Mouse (Mus musculus): Measurements from ENCODE around the gene Hbb-bt.

- TF ChIP-seq TAL1 (IDR thresholded peaks at IDR 0.05; ENCODE audit: low read length) (no peak), GATA1 (IDR thresholded peaks at IDR 0.05; ENCODE audit: low read length) (no peak)
Observed at GRCm38 (mm10) chr7:103854669-103855068, 40.9 kb upstream of the Hbb-bt start.
